Mouse (Mus musculus): ENCODE data around the gene Slc39a13.

The Slc39a13 gene

GRCm38 (mm10) chr2:91088987-91089386 is 18.8 kb upstream of the Slc39a13 start:
- no peak for DNase-seq (ENCODE audit: low read depth, low spot score)

- DNase-seq (ENCODE audit: low read depth, low spot score) = no peak
These were observed 17.2 kb upstream of the Slc39a13 start for GRCm38 (mm10) chr2:91087453-91087852.

- no peak for DNase-seq (ENCODE audit: low read depth, low spot score)
These were observed 16.4 kb upstream of the Slc39a13 start for GRCm38 (mm10) chr2:91086392-91087237.

- DNase-seq (ENCODE audit: low read depth, low spot score) = no peak
These were observed 15.5 kb upstream of the Slc39a13 start for GRCm38 (mm10) chr2:91085494-91086391.

GRCm38 (mm10) chr2:91084179-91084820 is 14.1 kb upstream of the Slc39a13 start:
- no peak for DNase-seq (ENCODE audit: low read depth, low spot score)

GRCm38 (mm10) chr2:91083366-91083940 is 13.2 kb upstream of the Slc39a13 start:
- no peak for DNase-seq (ENCODE audit: low read depth, low spot score)

GRCm38 (mm10) chr2:91082844-91083243 is 12.6 kb upstream of the Slc39a13 start:
- no peak for DNase-seq (ENCODE audit: low read depth, low spot score)

GRCm38 (mm10) chr2:91081775-91082695 is 11.8 kb upstream of the Slc39a13 start, which contains the start of gene Spi1:
Spi1 (plus strand) TSS chr2:91082390.
- no peak for DNase-seq (ENCODE audit: low read depth, low spot score)

- no peak for DNase-seq (ENCODE audit: low read depth, low spot score)
These were observed 10.7 kb upstream of the Slc39a13 start for GRCm38 (mm10) chr2:91080784-91081513.

- DNase-seq (ENCODE audit: low read depth, low spot score) = no peak
These were observed 8.8 kb upstream of the Slc39a13 start for GRCm38 (mm10) chr2:91079026-91079384.

- no peak for DNase-seq (ENCODE audit: low read depth, low spot score)
These were observed 8.3 kb upstream of the Slc39a13 start for GRCm38 (mm10) chr2:91078314-91079025.

GRCm38 (mm10) chr2:91077957-91078313 is 7.7 kb upstream of the Slc39a13 start:
- DNase-seq (ENCODE audit: low read depth, low spot score) = no peak

- no peak for DNase-seq (ENCODE audit: low read depth, low spot score)
These were observed 1.9 kb upstream of the Slc39a13 start for GRCm38 (mm10) chr2:91072092-91072491.

GRCm38 (mm10) chr2:91071059-91071458 is 842 bp upstream of the Slc39a13 start:
- DNase-seq (ENCODE audit: low read depth, low spot score) = no peak

- no peak for DNase-seq (ENCODE audit: low read depth, low spot score)
These were observed 764 bp downstream of the Slc39a13 start for GRCm38 (mm10) chr2:91069306-91070000.

GRCm38 (mm10) chr2:91068872-91069165 is 1.4 kb downstream of the Slc39a13 start:
- DNase-seq (ENCODE audit: low read depth, low spot score) = no peak

- DNase-seq (ENCODE audit: low read depth, low spot score) = no peak
These were observed 1.9 kb downstream of the Slc39a13 start for GRCm38 (mm10) chr2:91068162-91068871.

GRCm38 (mm10) chr2:91066455-91066854 is 3.8 kb downstream of the Slc39a13 start:
- no peak for DNase-seq (ENCODE audit: low read depth, low spot score)
